Mouse (Mus musculus): Measurements from ENCODE around the gene Spsb2. TPM values are rescaled to one million over a fixed set of nuclear protein-coding genes. Genes with fewer than 3 reads are reported as not detected.

The Spsb2 gene
- polyA plus RNA-seq, 1 experiment from 2014 or later, result 9.5 TPM

GRCm38 (mm10) chr6:124779222-124779983, 29.1 kb upstream of the Spsb2 start, which contains the start of gene Lrrc23:
Gene Lrrc23 (minus strand): TSS chr6:124779727.
- H3K9me3 ChIP-seq (replicated peaks), result no peaks in the 10 kb centered on the region
- no peak within 1 kb of the TSS for H3K27ac ChIP-seq (replicated peaks)
- no peak within 1 kb of the TSS for H3K9ac ChIP-seq
- H3K4me3 ChIP-seq (replicated peaks), result peak within 1 kb of the TSS; percentile 24
- WGBS (ENCODE audit: insufficient replicate concordance), result 3% methylated on average over 23 of the region's 23 CpGs
- H3K4me1 ChIP-seq (replicated peaks), result peaks cover 9% of the 10 kb centered on the region; the same call in 1 of the 2 replicates
- ATAC-seq (ENCODE audit: insufficient read depth), result no peak
- peaks cover 56% of the 10 kb centered on the region for H3K27me3 ChIP-seq
- no peaks in the 10 kb centered on the region for H3K36me3 ChIP-seq (replicated peaks)
- peak within 1 kb of the TSS; percentile 54 for H3K4me2 ChIP-seq

DNA sequence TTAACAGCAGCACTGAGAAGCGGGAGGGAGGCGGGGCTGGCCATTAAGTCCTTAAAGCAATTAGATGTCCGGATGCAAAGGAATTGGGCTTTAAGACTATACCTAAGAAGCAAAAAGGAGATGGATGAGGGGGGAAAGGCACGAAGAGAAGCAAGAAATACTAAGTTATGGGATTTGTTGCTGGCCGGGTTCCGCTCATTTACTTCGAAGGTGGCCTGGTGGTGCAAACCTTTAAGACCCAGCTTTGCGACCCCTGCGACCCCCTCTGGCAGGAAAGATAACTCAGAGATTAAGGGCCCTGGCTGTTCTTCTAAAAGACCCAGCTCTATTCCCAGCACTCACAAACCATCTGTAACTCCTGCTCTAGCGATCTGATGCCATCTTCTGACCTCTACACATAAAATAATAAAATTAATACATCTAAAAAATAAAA, 28.5 kb upstream of the Spsb2 start:
- no peaks in the 10 kb centered on the region for H3K36me3 ChIP-seq (replicated peaks)
- peak overlapping the region; percentile 54 for H3K4me2 ChIP-seq
- no peaks in the 10 kb centered on the region for H3K9me3 ChIP-seq (replicated peaks)
- H3K4me3 ChIP-seq (replicated peaks), result peak overlapping the region; percentile 24
- no peak for ATAC-seq (ENCODE audit: insufficient read depth)
- peaks cover 9% of the 10 kb centered on the region; the same call in 1 of the 2 replicates for H3K4me1 ChIP-seq (replicated peaks)
- H3K27me3 ChIP-seq, result peaks cover 52% of the 10 kb centered on the region
- H3K9ac ChIP-seq, result no peak overlapping the region
- H3K27ac ChIP-seq (replicated peaks), result no peak overlapping the region
- WGBS (ENCODE audit: insufficient replicate concordance), result 13% methylated on average over 10 of the region's 10 CpGs

- Histone ChIP-seq H3K9ac (no peak overlapping the region), H3K4me2 (no peak overlapping the region), H3K9me3 (replicated peaks) (no peaks in the 10 kb centered on the region), H3K27me3 (peaks cover 52% of the 10 kb centered on the region), H3K36me3 (replicated peaks) (no peaks in the 10 kb centered on the region), H3K4me1 (replicated peaks) (peaks cover 9% of the 10 kb centered on the region; the same call in 1 of the 2 replicates), H3K27ac (replicated peaks) (no peak overlapping the region), H3K4me3 (replicated peaks) (no peak overlapping the region)
- 79% methylated on average over 7 of the region's 7 CpGs for WGBS (ENCODE audit: insufficient replicate concordance)
- no peak for ATAC-seq (ENCODE audit: insufficient read depth)
Observed at GRCm38 (mm10) chr6:124780917-124781316, 27.5 kb upstream of the Spsb2 start.

GRCm38 (mm10) chr6:124782436-124782835, 26.0 kb upstream of the Spsb2 start:
- Histone ChIP-seq H3K27ac (replicated peaks) (no peak overlapping the region), H3K4me2 (peak overlapping the region; percentile 48), H3K27me3 (peaks cover 44% of the 10 kb centered on the region), H3K9me3 (replicated peaks) (no peaks in the 10 kb centered on the region), H3K4me3 (replicated peaks) (peak overlapping the region; percentile 30), H3K9ac (no peak overlapping the region), H3K4me1 (replicated peaks) (peaks cover 9% of the 10 kb centered on the region; the same call in 1 of the 2 replicates), H3K36me3 (replicated peaks) (no peaks in the 10 kb centered on the region)
- 18% methylated on average over 6 of the region's 6 CpGs for WGBS (ENCODE audit: insufficient replicate concordance)
- no peak for ATAC-seq (ENCODE audit: insufficient read depth)

DNA sequence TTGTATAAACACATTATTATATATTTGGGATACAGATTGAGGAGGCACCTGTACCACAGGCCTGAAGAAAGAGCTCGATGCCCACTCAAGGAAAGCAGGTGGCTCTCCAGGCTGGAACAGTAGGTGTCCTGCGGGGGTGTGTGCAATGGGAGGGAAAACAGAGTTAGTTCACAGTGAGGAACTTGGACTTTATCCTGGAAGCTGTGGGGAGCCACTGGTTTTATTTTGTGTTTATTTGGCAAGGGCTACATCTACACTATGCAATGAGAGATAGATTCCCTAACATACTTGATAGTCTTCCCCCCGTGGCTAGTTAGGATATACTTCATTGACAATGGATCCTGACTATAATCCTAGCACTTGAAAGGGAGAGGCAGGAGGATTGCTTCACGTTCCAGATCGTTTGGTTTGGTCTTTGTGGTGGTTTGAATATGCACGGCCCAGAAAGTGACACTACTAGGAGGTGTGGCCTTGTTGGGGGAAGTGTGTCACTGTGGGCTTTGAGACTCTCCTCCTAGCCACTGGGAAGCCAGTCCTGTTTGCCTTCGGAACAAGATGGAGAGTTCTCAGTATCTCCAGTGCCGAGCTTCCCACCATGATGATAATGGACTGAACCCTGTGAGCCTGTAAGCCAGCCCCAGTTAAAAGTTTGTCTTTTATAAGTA, 21.6 kb upstream of the Spsb2 start:
- ATAC-seq (ENCODE audit: insufficient read depth), result peak; percentile 63
- WGBS (ENCODE audit: insufficient replicate concordance), result 39% methylated on average over 8 of the region's 8 CpGs
- no peak overlapping the region for H3K9ac ChIP-seq
- no peaks in the 10 kb centered on the region for H3K27me3 ChIP-seq
- no peaks in the 10 kb centered on the region for H3K36me3 ChIP-seq (replicated peaks)
- 0 out of 2 replicates have a peak overlapping the region, but pooled peaks have one; percentile 19 for H3K4me2 ChIP-seq
- peak overlapping the region; percentile 35; the same call in 1 of the 2 replicates for H3K27ac ChIP-seq (replicated peaks)
- H3K4me1 ChIP-seq (replicated peaks), result peaks cover 6% of the 10 kb centered on the region; the same call in 1 of the 2 replicates
- H3K9me3 ChIP-seq (replicated peaks), result no peaks in the 10 kb centered on the region
- H3K4me3 ChIP-seq (replicated peaks), result no peak overlapping the region

DNA sequence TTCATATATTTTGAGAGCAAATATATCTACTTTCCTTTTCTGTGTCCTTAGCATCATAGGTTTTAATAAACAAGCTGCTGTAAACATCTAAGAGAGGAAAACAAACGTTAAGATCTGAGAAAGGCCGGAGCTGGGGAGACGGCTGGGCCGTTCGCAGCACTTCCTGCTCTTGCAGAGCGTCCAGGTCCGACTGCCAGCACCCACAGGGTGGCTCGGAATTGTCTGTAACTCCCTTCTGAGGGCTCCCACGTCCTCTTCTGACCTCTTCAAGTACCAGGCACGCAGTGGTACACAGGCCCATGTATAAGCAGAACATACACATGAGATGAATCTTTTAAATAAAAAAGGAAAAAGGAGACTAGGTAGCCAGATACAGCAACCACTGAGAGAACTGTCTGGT, 20.7 kb upstream of the Spsb2 start:
- ATAC-seq (ENCODE audit: insufficient read depth), result no peak
- Histone ChIP-seq H3K27me3 (no peaks in the 10 kb centered on the region), H3K4me3 (replicated peaks) (no peak overlapping the region), H3K4me1 (replicated peaks) (peaks cover 6% of the 10 kb centered on the region; the same call in 1 of the 2 replicates), H3K36me3 (replicated peaks) (no peaks in the 10 kb centered on the region), H3K27ac (replicated peaks) (no peak overlapping the region), H3K9ac (no peak overlapping the region), H3K9me3 (replicated peaks) (no peaks in the 10 kb centered on the region), H3K4me2 (no peak overlapping the region)
- WGBS (ENCODE audit: insufficient replicate concordance), result 67% methylated on average over 10 of the region's 10 CpGs

DNA sequence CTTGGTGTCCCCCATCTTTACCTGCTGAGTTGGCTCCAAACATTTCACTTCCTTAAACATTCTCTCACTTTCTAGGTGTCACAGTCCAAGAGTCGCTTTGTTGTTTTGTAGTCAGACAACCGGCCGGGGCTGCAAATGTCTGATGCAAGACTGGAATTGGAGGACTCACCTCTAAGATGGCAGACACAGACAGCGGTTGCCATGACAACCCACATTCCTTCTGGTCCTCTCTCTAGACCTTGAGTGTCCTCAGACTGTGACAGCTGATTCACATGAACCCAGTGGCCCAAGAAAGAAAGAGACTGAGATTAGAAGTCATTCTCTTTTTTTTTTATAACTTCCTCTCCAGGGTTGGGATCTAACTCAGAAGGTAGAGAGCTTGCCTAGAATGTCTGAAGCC, 18.9 kb upstream of the Spsb2 start:
- Histone ChIP-seq H3K4me3 (replicated peaks) (no peak overlapping the region), H3K36me3 (replicated peaks) (no peaks in the 10 kb centered on the region), H3K9ac (no peak overlapping the region), H3K9me3 (replicated peaks) (no peaks in the 10 kb centered on the region), H3K27ac (replicated peaks) (no peak overlapping the region), H3K4me1 (replicated peaks) (0 out of 2 replicates have a peak, but pooled peaks cover 6% of the 10 kb centered on the region), H3K27me3 (no peaks in the 10 kb centered on the region), H3K4me2 (no peak overlapping the region)
- ATAC-seq (ENCODE audit: insufficient read depth), result no peak
- 68% methylated on average over 4 of the region's 4 CpGs for WGBS (ENCODE audit: insufficient replicate concordance)

DNA sequence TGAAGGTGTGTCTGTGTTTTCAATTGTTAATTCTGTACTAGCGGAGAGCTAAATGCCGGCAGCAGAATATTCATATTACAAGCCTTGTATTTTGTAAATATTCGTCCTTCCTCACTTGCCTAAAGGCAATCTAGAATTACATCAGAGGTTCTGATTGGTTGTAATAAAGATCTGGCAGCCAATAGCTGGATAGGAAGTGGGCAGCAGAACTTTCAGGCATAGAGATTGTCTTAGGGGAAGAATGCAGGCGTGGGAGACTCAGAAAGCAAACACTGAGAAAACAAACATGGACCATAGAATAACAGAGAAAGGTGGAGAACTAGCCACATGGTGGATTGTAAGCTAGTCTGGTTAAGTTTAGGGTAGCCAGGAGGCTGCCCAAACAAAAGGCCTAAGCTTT, 18.3 kb upstream of the Spsb2 start:
- 64% methylated on average over 4 of the region's 4 CpGs for WGBS (ENCODE audit: insufficient replicate concordance)
- no peaks in the 10 kb centered on the region for H3K36me3 ChIP-seq (replicated peaks)

DNA sequence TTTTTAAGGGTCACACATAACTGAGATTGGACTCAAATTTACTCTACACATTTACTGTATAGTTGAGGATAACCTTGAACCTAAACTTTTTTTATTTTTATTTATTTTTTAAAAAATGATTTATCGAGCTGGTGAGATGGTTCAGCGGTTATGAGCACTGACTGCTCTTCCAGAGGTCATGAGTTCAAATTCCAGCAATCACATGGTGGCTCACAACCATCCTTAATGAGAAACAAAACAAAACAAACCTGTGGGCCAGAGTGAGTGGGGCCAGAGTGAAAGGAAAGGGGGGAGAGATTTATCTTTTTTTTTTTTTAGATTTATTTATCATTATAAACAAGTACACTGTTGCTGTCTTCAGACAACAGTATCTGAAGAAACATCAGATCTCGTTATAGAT, 16.6 kb upstream of the Spsb2 start:
- Histone ChIP-seq H3K27me3 (no peaks in the 10 kb centered on the region), H3K9me3 (replicated peaks) (no peaks in the 10 kb centered on the region), H3K4me2 (no peak overlapping the region), H3K36me3 (replicated peaks) (no peaks in the 10 kb centered on the region), H3K27ac (replicated peaks) (no peak overlapping the region), H3K9ac (no peak overlapping the region), H3K4me1 (replicated peaks) (peaks cover 17% of the 10 kb centered on the region), H3K4me3 (replicated peaks) (no peak overlapping the region)
- 57% methylated on average over 3 of the region's 3 CpGs for WGBS (ENCODE audit: insufficient replicate concordance)
- no peak for ATAC-seq (ENCODE audit: insufficient read depth)

More for the DNA sequence above, 18.3 kb upstream of the Spsb2 start:
- H3K4me1 ChIP-seq (replicated peaks), result 0 out of 2 replicates have a peak, but pooled peaks cover 6% of the 10 kb centered on the region
- no peaks in the 10 kb centered on the region for H3K27me3 ChIP-seq
- H3K9ac ChIP-seq, result no peak overlapping the region
- H3K4me2 ChIP-seq, result no peak overlapping the region
- no peaks in the 10 kb centered on the region for H3K9me3 ChIP-seq (replicated peaks)
- H3K4me3 ChIP-seq (replicated peaks), result no peak overlapping the region
- no peak overlapping the region for H3K27ac ChIP-seq (replicated peaks)
- no peak for ATAC-seq (ENCODE audit: insufficient read depth)

DNA sequence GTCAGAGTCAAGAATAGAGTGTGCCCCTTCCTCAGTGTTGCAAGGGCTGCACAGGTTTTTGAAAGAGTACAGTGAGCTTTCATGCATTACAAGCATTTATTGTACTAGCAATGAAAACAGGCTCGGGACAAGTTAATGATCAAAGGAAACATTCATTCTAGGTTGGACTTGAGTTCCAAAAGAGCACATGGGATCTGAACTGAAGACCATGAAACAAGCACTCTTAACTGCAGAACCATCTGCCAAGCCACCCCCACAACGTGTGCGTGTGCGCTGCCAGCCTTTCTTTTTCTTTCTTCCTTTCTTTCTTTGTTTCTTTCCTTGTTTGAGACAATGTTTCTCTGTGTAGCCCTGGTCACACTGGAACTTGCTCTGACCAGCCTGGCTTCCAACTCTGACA, 12.7 kb upstream of the Spsb2 start:
- Histone ChIP-seq H3K4me1 (replicated peaks) (peaks cover 11% of the 10 kb centered on the region), H3K4me2 (no peak overlapping the region), H3K27ac (replicated peaks) (0 out of 2 replicates have a peak overlapping the region, but pooled peaks have one; percentile 41), H3K9ac (no peak overlapping the region), H3K36me3 (replicated peaks) (no peaks in the 10 kb centered on the region), H3K27me3 (no peaks in the 10 kb centered on the region), H3K9me3 (replicated peaks) (no peaks in the 10 kb centered on the region), H3K4me3 (replicated peaks) (no peak overlapping the region)
- 78% methylated on average over 4 of the region's 4 CpGs for WGBS (ENCODE audit: insufficient replicate concordance)
- no peak for ATAC-seq (ENCODE audit: insufficient read depth)

DNA sequence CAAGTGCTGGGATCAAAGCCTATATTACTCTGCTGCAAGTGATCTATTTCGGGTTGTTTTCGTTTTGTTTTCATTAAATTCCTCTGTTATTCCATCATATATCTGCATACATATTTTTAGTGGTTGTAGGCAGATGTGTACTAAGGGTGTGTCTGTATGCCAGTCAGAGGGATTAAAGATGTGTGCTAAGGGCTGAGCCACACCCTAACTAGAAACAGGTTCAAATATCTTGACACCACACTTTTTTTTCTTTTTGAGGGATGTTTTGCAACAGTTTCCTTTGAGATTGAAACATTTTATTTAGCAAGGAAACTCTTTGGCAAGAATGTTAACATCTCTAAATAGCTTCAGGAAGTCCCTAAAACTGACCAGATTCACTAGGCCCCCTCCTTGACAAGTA, 12.3 kb upstream of the Spsb2 start:
- Histone ChIP-seq H3K4me3 (replicated peaks) (no peak overlapping the region), H3K36me3 (replicated peaks) (no peaks in the 10 kb centered on the region), H3K27me3 (no peaks in the 10 kb centered on the region), H3K27ac (replicated peaks) (0 out of 2 replicates have a peak overlapping the region, but pooled peaks have one; percentile 41), H3K4me1 (replicated peaks) (peaks cover 11% of the 10 kb centered on the region), H3K9me3 (replicated peaks) (no peaks in the 10 kb centered on the region), H3K9ac (no peak overlapping the region), H3K4me2 (no peak overlapping the region)
- 70% methylated on average over 2 of the region's 2 CpGs for WGBS (ENCODE audit: insufficient replicate concordance)
- ATAC-seq (ENCODE audit: insufficient read depth), result no peak

All from liver, embryonic 15.5 days (tissue).